Mouse (Mus musculus) forebrain, embryonic 11.5 days (tissue): Measurements from ENCODE around the gene Sart1. TPM values are rescaled to one million over a fixed set of nuclear protein-coding genes. Genes with fewer than 3 reads are reported as not detected.

Source experiments
- ATAC-seq: fragments of 200-750 bp; cut with Nextera tagmentation; replicated peaks from 2 replicates; pipeline ENCODE4 v1.8.0; 2017; ENCODE audit warnings: moderate TSS enrichment; ENCODE audit not compliant: low FRiP score
- DNase-seq: peaks from one replicate; pipeline ENCODE4 v3.0.0-alpha.2; 2017; ENCODE audit warnings: low spot score
- H3K27ac ChIP-seq: fragments of 300-500 bp; sonication (generic); 2 replicates; pipeline ENCODE4 v1.5.1; 2014; ENCODE audit warnings: low read depth, low read length
- H3K27me3 ChIP-seq: fragments of 300-500 bp; sonication (generic); 2 replicates; pipeline ENCODE4 v1.6.1; 2014; ENCODE audit warnings: mild to moderate bottlenecking, low read length, mixed read lengths; ENCODE audit not compliant: control insufficient read depth, insufficient read depth
- H3K36me3 ChIP-seq: fragments of 300-500 bp; sonication (generic); 2 replicates; pipeline ENCODE4 v1.6.1; 2014; ENCODE audit warnings: mild to moderate bottlenecking, low read length, moderate library complexity, mixed read lengths; ENCODE audit not compliant: control insufficient read depth, insufficient read depth
- H3K4me1 ChIP-seq: fragments of 300-500 bp; sonication (generic); replicated peaks from 2 replicates; pipeline ENCODE4 v1.6.1; 2014; ENCODE audit warnings: low read length, mixed read lengths; ENCODE audit not compliant: control insufficient read depth, insufficient read depth
- H3K4me2 ChIP-seq: fragments of 300-500 bp; sonication (generic); 2 replicates; pipeline ENCODE4 v1.6.1; 2014; ENCODE audit warnings: low read depth, mild to moderate bottlenecking, low read length, moderate library complexity, mixed read lengths; ENCODE audit not compliant: severe bottlenecking
- H3K4me3 ChIP-seq: fragments of 300-500 bp; sonication (generic); 2 replicates; pipeline ENCODE4 v1.5.1; 2014; ENCODE audit warnings: low read depth, low read length
- H3K9ac ChIP-seq: fragments of 300-500 bp; sonication (generic); 2 replicates; pipeline ENCODE4 v1.6.1; 2014; ENCODE audit warnings: low read length
- H3K9me3 ChIP-seq: fragments of 300-500 bp; sonication (generic); 2 replicates; pipeline ENCODE4 v1.6.1; 2016; ENCODE audit warnings: low read length, mixed read lengths; ENCODE audit not compliant: control insufficient read depth
- WGBS: fragments of 180-500 bp; shearing (Covaris S2); extraction: QIAGEN DNeasy Blood & Tissue Kit; methylation state at CpG from one replicate; pipeline ENCODE4 v1.1.7; 2014; 5-methylcytosine and 5-hydroxymethylcytosine counted together
- polyA plus RNA-seq: library from polyadenylated mRNA; unstranded; fragments of >200 nt; fragmentation: Nextera tagmentation; extraction: Ambion mirVana; gene quantifications from 2 replicates; pipeline ENCODE4 v1.2.1, GENCODE M21; 2014

The Sart1 gene
- polyA plus RNA-seq, 1 experiment from 2014 or later: 87.1 TPM

GRCm38 (mm10) chr19:5372724-5373123 is 15.8 kb downstream of the Sart1 start:
- H3K4me1 ChIP-seq: peaks cover 4% of the 10 kb centered on the region; the same call in 1 of the 2 replicates
- H3K9me3 ChIP-seq: no peaks in the 10 kb centered on the region
- H3K4me2 ChIP-seq: no peak overlapping the region
- 92% methylated on average over 7 of the region's 7 CpGs for WGBS
- H3K36me3 ChIP-seq: peaks cover 20% of the 10 kb centered on the region; the same call in 1 of the 2 replicates
- no peak for DNase-seq
- H3K27me3 ChIP-seq: no peaks in the 10 kb centered on the region
- H3K9ac ChIP-seq: no peak overlapping the region
- H3K4me3 ChIP-seq: no peak overlapping the region
- no peak for ATAC-seq
- H3K27ac ChIP-seq: no peak overlapping the region

- DNase-seq: no peak
- Histone ChIP-seq H3K36me3 (peaks cover 20% of the 10 kb centered on the region; the same call in 1 of the 2 replicates), H3K9ac (no peak overlapping the region), H3K4me1 (peaks cover 7% of the 10 kb centered on the region; the same call in 1 of the 2 replicates), H3K4me2 (no peak overlapping the region), H3K4me3 (no peak overlapping the region), H3K9me3 (no peaks in the 10 kb centered on the region), H3K27me3 (no peaks in the 10 kb centered on the region), H3K27ac (no peak overlapping the region)
- WGBS: 89% methylated on average over 3 of the region's 3 CpGs
- no peak for ATAC-seq
Observed at GRCm38 (mm10) chr19:5370932-5371331, 17.6 kb downstream of the Sart1 start.

- no peak for ATAC-seq
- Histone ChIP-seq H3K4me1 (peaks cover 10% of the 10 kb centered on the region), H3K4me3 (peak overlapping the region; percentile 92), H3K4me2 (peak overlapping the region; percentile 91), H3K36me3 (peaks cover 18% of the 10 kb centered on the region), H3K27me3 (no peaks in the 10 kb centered on the region), H3K27ac (peak overlapping the region; percentile 84), H3K9ac (peak overlapping the region; percentile 89), H3K9me3 (no peaks in the 10 kb centered on the region)
- DNase-seq: no peak
- 14% methylated on average over 11 of the region's 11 CpGs for WGBS
Observed at GRCm38 (mm10) chr19:5367455-5367854, 21.0 kb downstream of the Sart1 start.

GRCm38 (mm10) chr19:5367053-5367359 is 21.5 kb downstream of the Sart1 start, which contains the start of gene Banf1:
Gene Banf1, minus strand, starts transcription at chr19:5367168.
- ATAC-seq: no peak
- H3K36me3 ChIP-seq: peaks cover 17% of the 10 kb centered on the region

GRCm38 (mm10) chr19:5366175-5367052 is 22.1 kb downstream of the Sart1 start, which contains the start of gene Eif1ad:
Gene Eif1ad, plus strand, starts transcription at chr19:5366741.
- H3K27me3 ChIP-seq: no peaks in the 10 kb centered on the region
- peak within 1 kb of the TSS; percentile 91 for H3K4me2 ChIP-seq
- DNase-seq (peak; percentile 97), ATAC-seq (peak; percentile 93)
- peak within 1 kb of the TSS; percentile 89 for H3K9ac ChIP-seq
- H3K27ac ChIP-seq: peak within 1 kb of the TSS; percentile 84
- H3K4me3 ChIP-seq: peak within 1 kb of the TSS; percentile 92
- peaks cover 17% of the 10 kb centered on the region for H3K36me3 ChIP-seq
- WGBS: under 1% methylated on average over 83 of the region's 92 CpGs
- H3K9me3 ChIP-seq: no peaks in the 10 kb centered on the region
- H3K4me1 ChIP-seq: peaks cover 10% of the 10 kb centered on the region

More at GRCm38 (mm10) chr19:5367053-5367359, 21.5 kb downstream of the Sart1 start, which contains the start of gene Banf1:
- no peaks in the 10 kb centered on the region for H3K27me3 ChIP-seq
- H3K9ac ChIP-seq: peak within 1 kb of the TSS; percentile 89
- H3K27ac ChIP-seq: peak within 1 kb of the TSS; percentile 84
- peak within 1 kb of the TSS; percentile 92 for H3K4me3 ChIP-seq
- peaks cover 10% of the 10 kb centered on the region for H3K4me1 ChIP-seq
- peak within 1 kb of the TSS; percentile 91 for H3K4me2 ChIP-seq
- DNase-seq: no peak
- under 1% methylated on average over 33 of the region's 33 CpGs for WGBS
- no peaks in the 10 kb centered on the region for H3K9me3 ChIP-seq

- H3K4me1 ChIP-seq: peaks cover 10% of the 10 kb centered on the region
- H3K27ac ChIP-seq: no peak overlapping the region
- ATAC-seq (no peak), DNase-seq (no peak)
- H3K9me3 ChIP-seq: no peaks in the 10 kb centered on the region
- H3K4me3 ChIP-seq: peak overlapping the region; percentile 92
- H3K27me3 ChIP-seq: no peaks in the 10 kb centered on the region
- H3K36me3 ChIP-seq: peaks cover 15% of the 10 kb centered on the region
- peak overlapping the region; percentile 89 for H3K9ac ChIP-seq
- 19% methylated on average over 11 of the region's 11 CpGs for WGBS
- H3K4me2 ChIP-seq: peak overlapping the region; percentile 91
Observed at GRCm38 (mm10) chr19:5365751-5366150, 22.8 kb downstream of the Sart1 start.

- H3K4me1 ChIP-seq: peaks cover 10% of the 10 kb centered on the region
- WGBS: 96% methylated on average over 2 of the region's 2 CpGs
- no peak overlapping the region for H3K9ac ChIP-seq
- no peak overlapping the region for H3K27ac ChIP-seq
- ATAC-seq: no peak
- peaks cover under 1% of the 10 kb centered on the region for H3K36me3 ChIP-seq
- H3K27me3 ChIP-seq: no peaks in the 10 kb centered on the region
- H3K4me3 ChIP-seq: no peak overlapping the region
- DNase-seq: no peak
- no peak overlapping the region for H3K4me2 ChIP-seq
- no peaks in the 10 kb centered on the region for H3K9me3 ChIP-seq
Observed at GRCm38 (mm10) chr19:5364124-5364523, 24.4 kb downstream of the Sart1 start.

- Histone ChIP-seq H3K9ac (no peak overlapping the region), H3K27me3 (no peaks in the 10 kb centered on the region), H3K4me1 (peaks cover 4% of the 10 kb centered on the region), H3K4me3 (no peak overlapping the region), H3K4me2 (no peak overlapping the region), H3K9me3 (no peaks in the 10 kb centered on the region), H3K36me3 (no peaks in the 10 kb centered on the region; the same call in 1 of the 2 replicates), H3K27ac (no peak overlapping the region)
- 74% methylated on average over 2 of the region's 2 CpGs for WGBS
- ATAC-seq (no peak), DNase-seq (no peak)
Observed at GRCm38 (mm10) chr19:5362186-5362585, 26.3 kb downstream of the Sart1 start.
